Mouse (Mus musculus) CH12F3 (cell line): ENCODE measurements around the gene Slc35g3.

Experiments used
- in situ Hi-C: fragments of 300-500 bp; cut with MboI; formaldehyde crosslinking; loops from 2 replicates; pipeline ENCODE4 v1.14.3; 2020; ENCODE audit warnings: low sequenced_read_pairs

Slc35g3 gene

DNA sequence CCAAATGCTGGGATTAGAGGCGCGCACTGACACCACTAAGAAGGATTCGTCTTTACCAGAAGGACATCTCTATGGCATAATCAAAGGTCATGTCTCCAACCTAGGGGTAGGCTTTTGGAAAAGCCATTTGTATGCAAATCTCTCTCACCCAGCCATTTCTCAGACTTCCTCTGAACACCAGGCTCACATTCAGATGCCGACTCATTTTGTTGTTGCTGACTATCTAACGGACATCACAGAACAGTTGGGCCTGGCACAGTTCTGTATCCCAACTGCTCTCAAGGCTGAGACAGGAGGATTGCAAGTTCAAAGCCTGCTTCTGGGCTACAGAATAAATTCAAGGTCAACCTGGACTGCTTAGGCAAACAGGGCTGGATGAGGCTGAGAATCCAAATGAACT, 25.5 kb upstream of the Slc35g3 start:
- in situ Hi-C loops, result no loop called here

- in situ Hi-C loops, result no loop called here
These were observed 23.1 kb upstream of the Slc35g3 start for GRCm38 (mm10) chr11:69784793-69785272.

DNA sequence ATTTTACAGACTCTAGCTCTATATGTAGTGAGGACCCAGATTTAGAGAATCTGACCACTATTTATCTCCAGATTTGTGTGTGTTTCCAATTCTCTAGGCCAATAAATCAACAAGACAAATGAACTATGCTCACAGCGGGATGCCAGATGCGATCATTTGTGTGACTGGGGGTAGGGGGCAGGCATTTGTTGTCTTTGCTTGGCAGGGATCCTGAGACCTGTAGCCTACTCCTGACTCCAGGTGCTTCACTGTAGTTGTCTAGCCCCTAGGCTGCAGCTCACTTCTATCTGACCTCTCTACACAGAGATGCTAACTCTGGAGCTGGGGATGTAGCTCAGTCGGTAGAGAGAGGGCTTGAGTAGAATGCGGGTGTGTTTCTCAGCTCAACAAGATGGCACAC, 20.1 kb upstream of the Slc35g3 start:
- in situ Hi-C loops, result no loop called here

- in situ Hi-C loops, result no loop called here
These were observed 17.2 kb upstream of the Slc35g3 start for GRCm38 (mm10) chr11:69778985-69779384.

DNA sequence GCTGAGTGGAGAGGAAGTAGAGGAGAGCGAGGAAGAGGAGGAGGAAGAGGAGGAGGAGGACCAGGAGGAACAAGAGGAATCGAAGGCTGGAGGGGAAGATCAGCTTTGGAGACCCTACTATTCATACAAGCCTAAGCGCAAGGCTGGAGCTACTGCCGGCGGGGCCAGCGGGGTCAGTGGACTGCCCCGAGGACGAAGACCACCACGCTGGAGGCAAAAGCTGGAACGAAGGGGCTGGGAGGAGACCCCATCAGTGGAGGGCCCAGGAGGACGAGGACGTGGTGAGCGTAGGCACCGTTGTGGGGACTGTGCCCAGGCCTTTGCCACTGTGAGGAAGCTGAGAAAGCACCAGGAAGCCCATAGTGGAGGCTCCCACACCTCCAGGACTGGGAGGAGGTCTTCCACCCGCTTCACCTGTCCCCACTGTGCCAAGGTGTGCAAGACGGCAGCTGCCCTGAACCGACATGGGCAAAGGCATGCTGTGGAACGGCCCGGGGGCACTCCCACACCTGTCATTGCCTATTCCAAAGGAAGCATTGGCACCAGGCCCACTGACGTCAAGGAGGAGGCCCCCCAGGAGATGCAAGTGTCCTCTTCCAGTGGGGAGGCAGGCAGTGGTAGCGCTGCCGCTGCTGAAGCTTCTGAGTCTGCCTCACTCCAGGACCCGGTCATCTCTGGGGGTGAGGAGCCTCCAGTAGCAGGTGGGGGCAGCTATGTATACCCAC, 16.7 kb upstream of the Slc35g3 start:
- in situ Hi-C loops, result no loop called here

DNA sequence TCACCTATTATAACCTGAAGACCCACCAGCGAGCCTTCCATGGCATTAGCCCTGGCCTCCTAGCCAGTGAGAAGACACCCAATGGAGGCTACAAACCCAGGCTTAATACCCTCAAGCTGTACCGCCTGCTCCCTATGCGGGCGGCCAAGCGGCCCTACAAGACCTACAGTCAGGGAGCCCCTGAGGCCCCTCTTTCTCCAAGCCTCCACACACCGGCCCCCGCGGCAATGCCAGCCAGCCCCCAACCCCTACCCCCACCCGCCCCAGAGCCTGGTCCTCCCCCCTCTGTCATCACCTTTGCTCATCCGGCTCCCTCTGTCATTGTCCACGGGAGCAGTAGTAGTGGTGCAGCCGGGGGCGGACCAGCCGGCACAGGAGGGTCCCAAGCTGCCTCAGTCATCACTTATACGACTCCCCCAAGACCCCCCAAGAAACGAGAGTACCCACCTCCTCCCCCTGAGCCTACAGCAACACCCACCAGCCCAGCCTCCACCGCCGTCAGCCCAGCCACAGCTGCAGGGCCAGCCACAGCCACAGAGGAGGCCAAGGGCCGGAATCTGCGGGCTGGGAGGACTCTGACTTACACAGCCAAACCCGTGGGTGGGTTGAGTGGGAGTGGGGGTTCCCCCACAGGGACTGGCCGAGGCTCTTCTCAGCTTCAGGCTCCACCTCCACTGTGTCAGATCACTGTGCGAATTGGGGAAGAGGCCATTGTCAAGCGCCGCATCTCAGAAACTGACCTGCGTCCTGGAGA, 15.9 kb upstream of the Slc35g3 start:
- in situ Hi-C loops, result no loop called here

DNA sequence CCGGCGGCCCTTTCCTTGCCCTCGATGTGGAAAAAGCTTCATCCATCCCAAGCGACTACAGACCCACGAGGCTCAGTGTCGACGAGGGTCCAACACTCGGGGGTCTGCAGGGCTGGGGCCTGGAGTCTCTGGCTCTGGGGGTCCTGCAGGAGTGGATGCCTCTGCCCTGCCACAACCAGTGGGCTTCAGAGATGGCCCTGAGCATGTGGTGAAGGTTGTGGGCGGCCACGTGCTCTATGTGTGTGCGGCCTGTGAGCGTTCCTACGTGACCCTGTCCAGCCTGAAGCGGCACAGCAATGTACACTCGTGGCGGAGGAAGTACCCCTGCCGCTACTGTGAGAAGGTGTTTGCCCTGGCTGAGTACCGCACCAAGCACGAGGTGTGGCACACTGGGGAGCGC, 14.7 kb upstream of the Slc35g3 start:
- in situ Hi-C loops, result no loop called here

DNA sequence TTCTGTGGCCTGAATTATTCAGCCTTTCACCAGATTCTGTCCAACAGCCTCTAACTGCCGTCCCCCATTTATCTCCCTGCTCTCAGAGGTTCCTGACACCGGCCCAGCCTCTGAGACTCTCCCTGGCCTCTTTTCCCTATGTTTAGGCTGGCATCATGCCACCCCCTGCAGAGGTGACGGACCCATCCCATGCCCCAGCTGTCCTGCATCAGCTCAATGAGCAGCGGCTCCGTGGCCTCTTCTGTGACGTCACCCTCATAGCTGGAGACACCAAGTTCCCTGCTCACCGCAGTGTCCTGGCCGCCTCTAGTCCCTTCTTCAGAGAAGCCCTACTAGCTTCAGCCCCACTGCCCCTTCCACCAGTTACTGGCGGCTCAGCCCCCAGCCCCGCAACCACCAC, 13.9 kb upstream of the Slc35g3 start:
- in situ Hi-C loops, result no loop called here

DNA sequence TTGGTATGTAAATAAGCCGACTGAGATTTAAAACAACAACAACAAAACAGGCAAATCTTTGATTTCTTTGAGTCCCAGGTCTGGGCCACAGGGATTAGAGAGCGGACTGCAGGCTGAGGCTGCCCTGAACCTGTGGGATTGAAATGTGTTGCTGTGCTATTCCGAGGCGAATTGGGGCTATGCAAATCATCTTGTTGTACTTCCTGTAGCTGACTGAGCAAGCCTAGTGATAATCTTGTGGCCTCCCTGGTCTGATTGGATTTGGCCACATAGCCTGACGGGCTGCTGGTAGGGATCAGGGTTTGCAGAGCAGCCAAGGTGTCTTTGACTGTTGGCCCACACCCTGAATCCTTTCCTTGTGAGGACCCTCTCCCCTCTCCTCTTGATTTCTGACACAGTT, 13.2 kb upstream of the Slc35g3 start:
- in situ Hi-C loops, result no loop called here

GRCm38 (mm10) chr11:69767625-69767909, 5.8 kb upstream of the Slc35g3 start:
- in situ Hi-C loops, result no loop called here

- in situ Hi-C loops, result no loop called here
These were observed 5.3 kb upstream of the Slc35g3 start for GRCm38 (mm10) chr11:69766872-69767624.

GRCm38 (mm10) chr11:69766126-69766609, 4.4 kb upstream of the Slc35g3 start:
- in situ Hi-C loops, result no loop called here

GRCm38 (mm10) chr11:69765221-69766125, 3.7 kb upstream of the Slc35g3 start, which contains the start of gene Zbtb4:
Zbtb4 (plus strand) TSS chr11:69765912.
- in situ Hi-C loops, result no loop called here

GRCm38 (mm10) chr11:69763551-69763950, 1.8 kb upstream of the Slc35g3 start:
- in situ Hi-C loops, result no loop called here

- in situ Hi-C loops, result no loop called here
These were observed 917 bp downstream of the Slc35g3 start for GRCm38 (mm10) chr11:69760901-69761200.

GRCm38 (mm10) chr11:69760160-69760900, 1.4 kb downstream of the Slc35g3 start:
- in situ Hi-C loops, result no loop called here

DNA sequence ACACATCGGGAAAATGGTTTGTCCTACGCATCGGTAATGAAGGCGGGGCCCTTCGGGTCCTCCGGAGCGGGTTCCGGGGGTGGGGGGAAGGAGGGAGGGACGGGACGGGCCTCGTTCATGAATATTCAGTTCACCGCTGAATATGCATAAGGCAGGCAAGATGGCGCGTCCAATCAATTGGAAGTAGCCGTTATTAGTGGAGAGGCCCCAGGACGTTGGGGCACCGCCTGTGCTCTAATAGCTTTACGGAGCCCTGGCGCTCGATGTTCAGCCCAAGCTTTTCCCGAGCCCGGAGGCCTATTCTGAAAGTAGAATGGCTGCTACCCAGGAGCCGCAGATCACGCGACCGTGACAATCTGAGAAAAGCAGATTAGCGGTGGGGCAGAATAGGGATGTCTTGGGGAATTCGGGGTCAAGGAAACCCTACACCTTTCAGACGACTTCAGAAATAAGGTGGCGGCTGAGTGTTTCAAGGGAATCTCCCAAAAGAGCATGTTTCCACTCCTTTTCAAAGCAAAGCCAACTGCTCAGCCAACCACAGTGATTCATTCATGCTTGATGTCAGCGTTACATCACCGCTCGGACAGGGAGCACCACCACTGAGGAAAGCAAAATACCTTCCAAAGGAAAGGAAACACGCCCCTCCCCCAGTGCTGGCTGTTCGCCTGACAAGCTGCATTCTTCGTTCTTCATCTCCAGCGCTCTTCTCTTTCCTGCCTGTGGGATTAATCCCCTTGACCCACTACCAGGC, 2.6 kb downstream of the Slc35g3 start:
- in situ Hi-C loops, result no loop called here

GRCm38 (mm10) chr11:69758478-69758970, 3.2 kb downstream of the Slc35g3 start, which contains the start of gene Polr2a:
Polr2a (minus strand) TSS chr11:69758637.
- in situ Hi-C loops, result no loop called here

DNA sequence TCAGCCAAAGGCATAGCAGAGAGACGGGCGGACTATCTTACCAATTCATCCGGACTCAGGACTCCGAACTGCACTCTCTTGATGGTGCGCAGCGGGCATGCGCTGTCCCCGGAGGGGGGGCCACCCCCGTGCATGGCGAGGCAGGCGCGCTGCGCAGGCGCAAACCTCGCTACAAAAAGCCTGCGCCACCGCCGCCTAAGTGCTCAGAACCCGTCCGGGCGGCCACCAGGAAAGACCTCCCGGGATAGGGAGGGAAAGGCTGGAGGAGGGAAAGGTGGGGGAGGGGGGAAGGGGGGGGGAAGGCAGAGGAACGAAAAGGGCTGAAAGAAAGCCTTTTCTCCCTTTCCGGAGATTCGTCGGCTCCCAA, 3.7 kb downstream of the Slc35g3 start:
- in situ Hi-C loops, result no loop called here
